Mouse (Mus musculus): ENCODE data around the gene Zfp579.
"Not testable (repeated sequence)": the region's sequence is repeated elsewhere in the genome, so short reads cannot be mapped to it uniquely, and the experiment has no call there.

Zfp579 gene

GRCm38 (mm10) chr7:5014251-5015117, 18.5 kb upstream of the Zfp579 start, which contains the start of the genes Zfp524 and Fiz1:
TSS of gene Zfp524 (plus strand) at chr7:5014415.
TSS of gene Fiz1 (minus strand) at chr7:5014697.
- DNase-seq, result peak; percentile 98

- no peak for DNase-seq
Measured at GRCm38 (mm10) chr7:5012681-5013513, 16.9 kb upstream of the Zfp579 start.

GRCm38 (mm10) chr7:5008229-5008628, 12.3 kb upstream of the Zfp579 start:
- DNase-seq, result no peak

GRCm38 (mm10) chr7:5002876-5003275, 6.9 kb upstream of the Zfp579 start:
- DNase-seq, result not testable (repeated sequence)

GRCm38 (mm10) chr7:4999876-5000275, 3.9 kb upstream of the Zfp579 start:
- peak; percentile 54 for DNase-seq

- no peak for DNase-seq
Measured at GRCm38 (mm10) chr7:4996934-4997333, 976 bp upstream of the Zfp579 start.

GRCm38 (mm10) chr7:4995268-4996002, 523 bp downstream of the Zfp579 start:
- no peak for DNase-seq

- no peak for DNase-seq
Measured at GRCm38 (mm10) chr7:4993999-4994788, 1.8 kb downstream of the Zfp579 start.

- DNase-seq, result no peak
Measured at GRCm38 (mm10) chr7:4993347-4993998, 2.5 kb downstream of the Zfp579 start.

GRCm38 (mm10) chr7:4988250-4988649, 7.7 kb downstream of the Zfp579 start:
- no peak for DNase-seq

- DNase-seq, result no peak
Measured at GRCm38 (mm10) chr7:4976832-4977231, 19.1 kb downstream of the Zfp579 start.

- no peak for DNase-seq
Measured at GRCm38 (mm10) chr7:4975455-4975854, 20.5 kb downstream of the Zfp579 start.

- no peak for DNase-seq
Measured at GRCm38 (mm10) chr7:4972321-4973047, 23.5 kb downstream of the Zfp579 start.

GRCm38 (mm10) chr7:4971710-4972109, 24.2 kb downstream of the Zfp579 start:
- DNase-seq, result no peak

- no peak for DNase-seq
Measured at GRCm38 (mm10) chr7:4971068-4971467, 24.9 kb downstream of the Zfp579 start, which contains the start of gene Sbk3. TSS of gene Sbk3 (minus strand) at chr7:4971168.

- DNase-seq, result no peak
Measured at GRCm38 (mm10) chr7:4964988-4965387, 31.0 kb downstream of the Zfp579 start.

- DNase-seq, result peak; percentile 87
Measured at GRCm38 (mm10) chr7:4964272-4964671, 31.7 kb downstream of the Zfp579 start, which contains the start of gene Sbk2. TSS of gene Sbk2 (minus strand) at chr7:4964406.

GRCm38 (mm10) chr7:4963527-4963926, 32.4 kb downstream of the Zfp579 start:
- DNase-seq, result no peak

GRCm38 (mm10) chr7:4957361-4957760, 38.6 kb downstream of the Zfp579 start:
- DNase-seq, result no peak

- no peak for DNase-seq
Measured at GRCm38 (mm10) chr7:4953815-4954445, 42.0 kb downstream of the Zfp579 start.
